Mouse (Mus musculus) neural tube, embryonic 11.5 days (tissue): ENCODE results near the gene Gm11020. TPM values are rescaled to one million over a fixed set of nuclear protein-coding genes. Genes with fewer than 3 reads are reported as not detected.
"Not testable (repeated sequence)": the region's sequence is repeated elsewhere in the genome, so short reads cannot be mapped to it uniquely, and the experiment has no call there.

ENCODE experiments used
- ATAC-seq: fragments of 200-750 bp; cut with Nextera tagmentation; 2 replicates; pipeline ENCODE4 v1.8.0; 2017; ENCODE audit warnings: moderate number of reproducible peaks, mild to moderate bottlenecking, moderate TSS enrichment, moderate library complexity; ENCODE audit not compliant: insufficient read depth, low FRiP score, low TSS enrichment
- DNase-seq: peaks from one replicate; pipeline ENCODE4 v3.0.0-alpha.2; 2015; ENCODE audit warnings: low spot score
- H3K27ac ChIP-seq: fragments of 300-500 bp; sonication (generic); 2 replicates; pipeline ENCODE4 v1.5.1; 2014; ENCODE audit warnings: low read depth, mild to moderate bottlenecking, low read length
- H3K27me3 ChIP-seq: fragments of 300-500 bp; sonication (generic); 2 replicates; pipeline ENCODE4 v1.6.1; 2014; ENCODE audit warnings: mild to moderate bottlenecking, low read length, mixed read lengths; ENCODE audit not compliant: control insufficient read depth, insufficient read depth
- H3K36me3 ChIP-seq: fragments of 300-500 bp; sonication (generic); 2 replicates; pipeline ENCODE4 v1.6.1; 2014; ENCODE audit warnings: mild to moderate bottlenecking, low read length, moderate library complexity, mixed read lengths; ENCODE audit not compliant: control insufficient read depth, insufficient read depth
- H3K4me1 ChIP-seq: fragments of 300-500 bp; sonication (generic); 2 replicates; pipeline ENCODE4 v1.6.1; 2014; ENCODE audit warnings: low read length, mixed read lengths; ENCODE audit not compliant: control insufficient read depth, insufficient read depth
- H3K4me2 ChIP-seq: fragments of 300-500 bp; sonication (generic); 2 replicates; pipeline ENCODE4 v1.6.1; 2014; ENCODE audit warnings: low read depth, mild to moderate bottlenecking, moderate library complexity
- H3K4me3 ChIP-seq: fragments of 300-500 bp; sonication (generic); 2 replicates; pipeline ENCODE4 v1.5.1; 2014; ENCODE audit warnings: low read depth, low read length
- H3K9ac ChIP-seq: fragments of 300-500 bp; sonication (generic); 2 replicates; pipeline ENCODE4 v1.6.1; 2014; ENCODE audit warnings: mild to moderate bottlenecking, low read length
- H3K9me3 ChIP-seq: fragments of 300-500 bp; sonication (generic); 2 replicates; pipeline ENCODE4 v1.6.1; 2016; ENCODE audit warnings: low read length; ENCODE audit not compliant: control insufficient read depth
- WGBS: fragments of 180-500 bp; shearing (Covaris S2); extraction: QIAGEN DNeasy Blood & Tissue Kit; methylation state at CpG from one replicate; pipeline ENCODE4 v1.1.7; 2014; 5-methylcytosine and 5-hydroxymethylcytosine counted together
- polyA plus RNA-seq: library from polyadenylated mRNA; unstranded; fragments of >200 nt; fragmentation: Nextera tagmentation; extraction: Ambion mirVana; gene quantifications from 2 replicates; pipeline ENCODE4 v1.2.1, GENCODE M21; 2014

Gene Gm11020
- not detected in 2 replicates for polyA plus RNA-seq

DNA sequence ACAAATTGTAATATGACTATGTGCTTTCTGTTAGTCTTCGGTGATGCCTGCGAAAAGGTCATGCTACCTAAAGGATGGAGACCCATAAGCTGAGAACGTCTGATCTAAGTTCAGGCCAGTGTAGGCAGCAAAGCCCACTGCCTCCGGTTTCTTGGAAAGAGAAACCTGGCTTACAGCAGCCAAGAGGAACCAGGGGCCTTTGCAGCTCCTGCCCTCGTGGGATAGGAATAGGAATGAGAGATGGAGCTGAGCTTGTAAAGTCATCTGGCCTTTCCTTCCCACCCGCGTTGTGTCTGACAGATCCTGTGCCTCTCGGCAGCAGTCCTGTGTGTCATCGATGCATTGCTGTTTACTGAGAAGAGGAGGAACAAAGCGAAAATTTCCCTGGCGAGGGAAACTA lies at the start of gene Gm11020:
Gene Gm11020, plus strand, starts transcription at position 301 of the 400 bp plus-strand sequence.
- not testable (repeated sequence) for H3K4me2 ChIP-seq, ATAC-seq, DNase-seq, H3K9ac ChIP-seq, H3K36me3 ChIP-seq, H3K4me3 ChIP-seq, H3K9me3 ChIP-seq, H3K27ac ChIP-seq, H3K4me1 ChIP-seq, H3K27me3 ChIP-seq
- 85% methylated on average over 7 of the region's 11 CpGs for WGBS

DNA sequence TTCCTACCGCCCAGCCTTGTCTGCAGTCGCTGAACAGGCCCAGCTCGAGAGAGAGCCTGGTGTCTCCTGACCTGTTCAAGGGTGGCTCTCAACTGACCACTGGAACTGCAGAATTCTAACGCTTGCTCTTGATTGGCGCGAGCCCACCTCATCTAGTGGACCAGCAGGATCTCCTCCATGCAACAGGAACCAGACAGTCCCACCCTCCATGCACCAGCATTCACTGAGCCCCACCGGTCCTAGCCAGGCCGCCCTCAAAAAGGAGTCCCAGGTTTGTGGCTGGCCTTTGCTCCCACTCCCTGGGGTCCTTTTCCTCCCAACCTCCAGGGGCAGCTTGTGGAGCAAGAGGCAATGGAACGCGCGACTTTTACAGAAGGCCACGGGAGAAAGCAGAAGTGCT lies 28.3 kb upstream of the Gm11020 start, which contains the start of gene Cmtm2a:
Gene Cmtm2a, minus strand, starts transcription at position 101 of the 400 bp plus-strand sequence.
- not testable (repeated sequence) for H3K27me3 ChIP-seq, DNase-seq, ATAC-seq, H3K9ac ChIP-seq, H3K4me2 ChIP-seq, H3K36me3 ChIP-seq, H3K4me3 ChIP-seq, H3K4me1 ChIP-seq, H3K27ac ChIP-seq, H3K9me3 ChIP-seq
- WGBS = 92% methylated on average over 10 of the region's 12 CpGs

GRCm38 (mm10) chr8:104294396-104294795 lies 27.0 kb upstream of the Gm11020 start:
- no peak for ATAC-seq
- H3K36me3 ChIP-seq = no peaks in the 10 kb centered on the region
- WGBS = 94% methylated on average over 1 of the region's 1 CpGs
- no peak overlapping the region for H3K4me3 ChIP-seq
- no peak for DNase-seq
- no peak overlapping the region for H3K27ac ChIP-seq
- H3K4me1 ChIP-seq = no peaks in the 10 kb centered on the region
- H3K9ac ChIP-seq = no peak overlapping the region
- no peaks in the 10 kb centered on the region for H3K27me3 ChIP-seq
- no peak overlapping the region for H3K4me2 ChIP-seq
- H3K9me3 ChIP-seq = no peaks in the 10 kb centered on the region

DNA sequence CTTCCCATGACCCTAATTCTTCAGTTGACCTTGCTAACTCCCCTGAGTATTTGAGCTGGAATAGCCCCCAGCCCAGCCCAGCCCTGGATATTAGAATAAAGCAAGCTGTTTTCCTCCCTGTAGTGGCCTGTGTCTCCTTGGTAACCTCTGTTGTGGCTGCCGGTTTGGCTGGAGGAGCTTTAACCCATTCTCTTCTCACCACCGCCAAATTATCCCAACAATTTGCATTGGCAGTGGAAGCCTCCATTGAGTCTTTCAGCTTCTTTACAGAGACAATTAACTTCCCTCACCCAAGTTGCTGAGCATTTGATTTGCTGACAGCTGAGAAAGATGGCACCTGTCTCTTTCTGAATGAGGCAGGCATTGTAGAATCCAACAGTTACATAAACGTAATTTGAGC lies 19.8 kb upstream of the Gm11020 start:
- DNase-seq (peak; percentile 26), ATAC-seq (peak; percentile 67; the same call in 1 of the 2 replicates)
- H3K27me3 ChIP-seq, H3K27ac ChIP-seq, H3K4me2 ChIP-seq, H3K9me3 ChIP-seq, H3K9ac ChIP-seq, H3K36me3 ChIP-seq, H3K4me1 ChIP-seq, H3K4me3 ChIP-seq: not testable (repeated sequence)
- WGBS = 10% methylated on average over 3 of the region's 3 CpGs

GRCm38 (mm10) chr8:104302536-104302935 lies 18.8 kb upstream of the Gm11020 start:
- H3K9ac ChIP-seq, H3K4me1 ChIP-seq, H3K36me3 ChIP-seq, ATAC-seq, H3K27ac ChIP-seq, H3K27me3 ChIP-seq, H3K4me3 ChIP-seq, H3K9me3 ChIP-seq, DNase-seq, H3K4me2 ChIP-seq: not testable (repeated sequence)
- WGBS = 93% methylated on average over 4 of the region's 4 CpGs

- H3K9me3 ChIP-seq = no peaks in the 10 kb centered on the region
- no peak for DNase-seq
- no peaks in the 10 kb centered on the region for H3K4me1 ChIP-seq
- H3K4me2 ChIP-seq = no peak overlapping the region
- no peak overlapping the region for H3K27ac ChIP-seq
- 87% methylated on average over 11 of the region's 11 CpGs for WGBS
- no peak for ATAC-seq
- no peak overlapping the region for H3K9ac ChIP-seq
- H3K4me3 ChIP-seq = no peak overlapping the region
- no peaks in the 10 kb centered on the region for H3K36me3 ChIP-seq
- no peaks in the 10 kb centered on the region for H3K27me3 ChIP-seq
These were observed 16.4 kb upstream of the Gm11020 start for GRCm38 (mm10) chr8:104304962-104305361.

DNA sequence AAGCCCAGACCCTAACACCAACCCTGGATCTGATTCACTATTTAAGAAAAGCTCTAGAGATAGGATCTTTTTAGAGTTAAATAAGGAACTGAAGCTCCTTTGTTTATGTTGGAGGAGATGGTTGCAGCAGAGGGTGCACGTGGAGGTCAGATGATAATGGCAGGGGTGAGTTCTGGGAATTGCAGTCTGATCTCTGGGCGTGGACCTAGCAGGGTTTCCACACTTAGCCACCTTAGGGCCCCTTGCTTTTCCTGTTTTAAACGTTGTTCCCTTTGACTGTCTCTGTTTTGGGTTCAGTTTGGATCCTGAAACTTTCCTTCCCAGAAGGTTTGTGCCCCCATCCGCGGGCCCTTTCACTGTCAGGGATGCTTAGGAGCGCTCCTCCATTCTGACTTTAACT lies 13.0 kb upstream of the Gm11020 start:
- H3K27ac ChIP-seq, H3K4me3 ChIP-seq, DNase-seq, H3K36me3 ChIP-seq, H3K4me1 ChIP-seq, H3K4me2 ChIP-seq, H3K9ac ChIP-seq, ATAC-seq, H3K9me3 ChIP-seq, H3K27me3 ChIP-seq: not testable (repeated sequence)
- 49% methylated on average over 6 of the region's 6 CpGs for WGBS

DNA sequence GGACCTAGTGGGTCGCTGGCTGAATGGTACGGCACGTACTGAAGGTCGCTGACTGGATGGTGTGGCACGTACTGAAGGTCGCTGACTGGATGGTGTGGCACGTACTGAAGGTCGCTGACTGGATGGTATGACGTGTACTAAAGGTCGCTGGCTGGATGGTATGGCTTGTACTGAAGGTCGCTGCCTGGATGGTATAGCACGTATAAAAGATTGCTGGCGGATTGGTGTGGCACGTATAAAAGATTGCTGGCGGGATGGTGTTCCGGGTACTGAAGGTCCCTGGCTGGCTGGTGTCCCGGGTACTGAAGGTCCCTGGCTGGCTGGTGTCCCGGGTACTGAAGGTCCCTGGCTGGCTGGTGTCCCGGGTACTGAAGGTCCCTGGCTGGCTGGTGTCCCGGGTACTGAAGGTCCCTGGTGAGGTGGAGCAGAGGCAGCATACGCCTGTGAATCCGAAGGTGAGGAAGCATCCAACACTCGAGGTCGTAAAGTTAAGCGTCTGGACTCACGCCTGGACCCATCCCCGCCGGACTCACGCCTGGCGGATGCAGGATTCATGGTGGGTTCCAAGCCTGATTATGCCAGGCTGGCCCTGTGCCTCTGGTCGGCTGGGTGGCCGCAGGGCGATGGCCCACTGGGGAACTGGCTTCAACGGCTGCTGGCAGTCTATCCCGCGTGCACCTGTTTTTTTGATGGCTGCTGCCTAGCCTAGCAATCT lies 11.8 kb upstream of the Gm11020 start, which contains the start of the genes Gm45711 and Cmtm1:
Gene Gm45711, minus strand, starts transcription at position 641 of the 715 bp plus-strand sequence.
Gene Cmtm1, minus strand, starts transcription at position 705 of the 715 bp plus-strand sequence.
- not testable (repeated sequence) for H3K4me2 ChIP-seq, H3K9me3 ChIP-seq, H3K9ac ChIP-seq, ATAC-seq, H3K4me3 ChIP-seq, H3K27me3 ChIP-seq, DNase-seq, H3K4me1 ChIP-seq, H3K36me3 ChIP-seq, H3K27ac ChIP-seq
- WGBS = 93% methylated on average over 33 of the region's 36 CpGs

GRCm38 (mm10) chr8:104312023-104312422 lies 9.3 kb upstream of the Gm11020 start:
- ATAC-seq, DNase-seq, H3K27me3 ChIP-seq, H3K36me3 ChIP-seq, H3K4me2 ChIP-seq, H3K9ac ChIP-seq, H3K4me3 ChIP-seq, H3K9me3 ChIP-seq, H3K4me1 ChIP-seq, H3K27ac ChIP-seq: not testable (repeated sequence)
- WGBS = 88% methylated on average over 3 of the region's 3 CpGs
